Mouse (Mus musculus) embryonic facial prominence, embryonic 15.5 days (tissue): ENCODE data around the gene Sypl2. TPM values are rescaled to one million over a fixed set of nuclear protein-coding genes. Genes with fewer than 3 reads are reported as not detected.
A peak's percentile ranks its signal among the peaks of the same experiment; 100 is the strongest.

ENCODE experiments used
- ATAC-seq: fragments of 200-750 bp; cut with Nextera tagmentation; 2 replicates; pipeline ENCODE4 v1.8.0; 2017; ENCODE audit warnings: low read depth, moderate TSS enrichment; ENCODE audit not compliant: insufficient number of reproducible peaks, low FRiP score, low TSS enrichment
- H3K27ac ChIP-seq: fragments of 300-500 bp; sonication (generic); replicated peaks from 2 replicates; pipeline ENCODE4 v1.5.1; 2015; ENCODE audit warnings: mild to moderate bottlenecking, inconsistent platforms
- H3K27me3 ChIP-seq: fragments of 300-500 bp; sonication (generic); 2 replicates; pipeline ENCODE4 v1.6.1; 2015; ENCODE audit warnings: inconsistent platforms
- H3K36me3 ChIP-seq: fragments of 300-500 bp; sonication (generic); 2 replicates; pipeline ENCODE4 v1.6.1; 2015; ENCODE audit warnings: mild to moderate bottlenecking, inconsistent platforms
- H3K4me1 ChIP-seq: fragments of 300-500 bp; sonication (generic); 2 replicates; pipeline ENCODE4 v1.6.1; 2015; ENCODE audit warnings: inconsistent platforms
- H3K4me2 ChIP-seq: fragments of 300-500 bp; sonication (generic); replicated peaks from 2 replicates; pipeline ENCODE4 v1.6.1; 2015; ENCODE audit warnings: mild to moderate bottlenecking, inconsistent platforms
- H3K4me3 ChIP-seq: fragments of 300-500 bp; sonication (generic); replicated peaks from 2 replicates; pipeline ENCODE4 v1.5.1; 2015; ENCODE audit warnings: mild to moderate bottlenecking, inconsistent platforms
- H3K9ac ChIP-seq: fragments of 300-500 bp; sonication (generic); 2 replicates; pipeline ENCODE4 v1.6.1; 2015; ENCODE audit warnings: inconsistent platforms
- H3K9me3 ChIP-seq: fragments of 300-500 bp; sonication (generic); replicated peaks from 2 replicates; pipeline ENCODE4 v1.6.1; 2016; ENCODE audit warnings: inconsistent platforms
- WGBS: fragments of 180-500 bp; shearing (Covaris S2); methylation state at CpG from one replicate; pipeline ENCODE4 v1.1.7; 2015; 5-methylcytosine and 5-hydroxymethylcytosine counted together
- polyA plus RNA-seq: library from polyadenylated mRNA; unstranded; fragments of >200 nt; fragmentation: Nextera tagmentation; extraction: Ambion mirVana; gene quantifications from 2 replicates; pipeline ENCODE4 v1.2.1, GENCODE M21; 2015

Gene Sypl2
- polyA plus RNA-seq, 1 experiment from 2014 or later = 2.7 TPM

DNA sequence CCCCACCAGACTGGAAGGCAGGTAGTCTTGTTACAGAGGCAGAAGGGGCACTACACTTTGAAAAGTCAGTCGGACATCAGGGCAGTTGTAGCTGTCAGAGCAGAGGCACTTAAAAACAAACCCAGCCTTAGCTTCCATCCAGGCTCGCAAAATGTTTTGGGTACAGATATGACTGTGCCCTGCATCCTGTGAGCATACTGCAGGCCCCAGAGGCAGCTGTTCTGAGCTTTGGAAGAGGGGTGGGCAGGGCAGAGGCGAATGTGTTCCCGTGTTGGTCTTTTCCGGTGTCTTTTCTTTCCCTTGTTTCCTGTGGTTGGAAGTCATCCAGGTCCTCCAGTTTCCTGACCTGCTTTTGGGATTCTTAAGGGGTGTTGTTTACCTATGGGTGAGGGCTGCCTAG lies 36.6 kb downstream of the Sypl2 start:
- Histone ChIP-seq H3K27me3 (peaks cover 6% of the 10 kb centered on the region; the same call in 1 of the 2 replicates), H3K4me3 (no peak overlapping the region), H3K27ac (no peak overlapping the region), H3K9me3 (no peaks in the 10 kb centered on the region), H3K4me2 (no peak overlapping the region), H3K4me1 (peaks cover 25% of the 10 kb centered on the region), H3K36me3 (0 out of 2 replicates have a peak, but pooled peaks cover 3% of the 10 kb centered on the region), H3K9ac (no peak overlapping the region)
- WGBS = 46% methylated on average over 5 of the region's 5 CpGs
- no peak for ATAC-seq

DNA sequence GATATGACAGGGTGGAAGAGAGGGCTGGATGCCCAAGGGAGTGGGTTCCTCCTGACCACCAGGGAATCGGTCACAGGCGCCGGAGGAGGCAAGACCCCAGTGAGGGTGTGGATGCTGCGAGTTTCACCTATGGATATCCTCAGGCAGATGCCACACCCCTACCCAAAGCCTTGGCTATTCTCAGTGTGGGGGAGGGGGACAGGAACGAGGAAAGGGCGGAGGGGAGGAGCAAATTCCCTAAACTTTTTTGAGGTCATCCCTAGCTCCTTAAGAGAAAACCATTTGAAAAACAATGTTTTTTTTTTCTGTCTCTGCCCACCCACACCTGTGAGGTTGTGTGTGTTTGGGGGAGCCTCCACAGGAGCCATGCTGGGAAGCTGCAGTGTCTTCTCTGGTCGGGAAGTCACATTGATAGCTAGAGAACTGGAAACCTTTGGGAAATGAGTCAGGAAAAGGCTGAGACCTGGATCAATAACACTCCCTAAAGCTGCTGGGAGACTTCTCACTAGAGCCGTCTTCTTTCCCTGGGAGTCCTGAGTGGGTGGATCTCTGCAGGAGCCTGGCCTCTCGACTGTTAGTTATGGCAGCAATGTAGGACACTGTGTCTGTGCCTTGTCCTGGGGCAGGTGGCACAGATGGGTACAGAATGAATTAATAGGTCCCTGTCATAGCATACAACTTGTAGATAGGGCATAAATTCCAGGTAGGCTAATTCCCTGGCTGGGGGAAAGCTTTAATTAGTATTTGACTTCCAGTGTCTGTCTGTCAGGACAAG lies 37.5 kb downstream of the Sypl2 start:
- no peak overlapping the region for H3K9ac ChIP-seq
- 71% methylated on average over 8 of the region's 9 CpGs for WGBS

DNA sequence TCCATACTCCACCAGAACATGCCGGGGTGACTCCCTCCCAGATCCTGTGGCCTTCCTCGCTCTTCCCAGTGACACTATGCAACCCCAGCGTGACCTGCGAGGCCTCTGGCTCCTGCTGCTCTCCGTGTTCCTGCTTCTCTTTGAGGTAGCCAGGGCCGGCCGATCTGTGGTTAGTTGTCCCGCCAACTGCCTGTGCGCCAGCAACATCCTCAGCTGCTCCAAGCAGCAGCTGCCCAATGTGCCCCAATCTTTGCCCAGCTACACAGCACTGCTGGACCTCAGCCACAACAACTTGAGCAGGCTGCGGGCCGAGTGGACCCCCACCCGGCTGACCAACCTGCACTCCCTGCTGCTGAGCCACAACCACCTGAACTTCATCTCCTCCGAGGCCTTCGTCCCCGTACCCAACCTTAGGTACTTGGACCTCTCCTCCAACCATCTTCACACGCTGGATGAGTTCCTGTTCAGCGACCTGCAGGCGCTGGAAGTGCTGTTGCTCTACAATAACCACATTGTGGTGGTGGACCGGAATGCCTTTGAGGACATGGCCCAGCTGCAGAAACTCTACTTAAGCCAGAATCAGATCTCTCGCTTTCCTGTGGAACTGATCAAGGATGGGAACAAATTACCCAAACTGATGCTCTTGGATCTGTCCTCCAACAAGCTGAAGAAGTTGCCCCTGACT lies 39.2 kb downstream of the Sypl2 start:
- WGBS = 64% methylated on average over 20 of the region's 20 CpGs
- Histone ChIP-seq H3K9ac (no peak overlapping the region), H3K27me3 (peaks cover 6% of the 10 kb centered on the region; the same call in 1 of the 2 replicates), H3K4me1 (peaks cover 25% of the 10 kb centered on the region), H3K9me3 (no peaks in the 10 kb centered on the region), H3K36me3 (0 out of 2 replicates have a peak, but pooled peaks cover 3% of the 10 kb centered on the region), H3K4me2 (peak overlapping the region; percentile 90), H3K27ac (no peak overlapping the region), H3K4me3 (peak overlapping the region; percentile 73)
- ATAC-seq = no peak

More for the DNA sequence above, 37.5 kb downstream of the Sypl2 start:
- H3K27me3 ChIP-seq = peaks cover 6% of the 10 kb centered on the region; the same call in 1 of the 2 replicates
- H3K9me3 ChIP-seq = no peaks in the 10 kb centered on the region
- 0 out of 2 replicates have a peak, but pooled peaks cover 3% of the 10 kb centered on the region for H3K36me3 ChIP-seq
- H3K4me2 ChIP-seq = no peak overlapping the region
- H3K4me3 ChIP-seq = no peak overlapping the region
- no peak overlapping the region for H3K27ac ChIP-seq
- no peak for ATAC-seq
- H3K4me1 ChIP-seq = peaks cover 25% of the 10 kb centered on the region

DNA sequence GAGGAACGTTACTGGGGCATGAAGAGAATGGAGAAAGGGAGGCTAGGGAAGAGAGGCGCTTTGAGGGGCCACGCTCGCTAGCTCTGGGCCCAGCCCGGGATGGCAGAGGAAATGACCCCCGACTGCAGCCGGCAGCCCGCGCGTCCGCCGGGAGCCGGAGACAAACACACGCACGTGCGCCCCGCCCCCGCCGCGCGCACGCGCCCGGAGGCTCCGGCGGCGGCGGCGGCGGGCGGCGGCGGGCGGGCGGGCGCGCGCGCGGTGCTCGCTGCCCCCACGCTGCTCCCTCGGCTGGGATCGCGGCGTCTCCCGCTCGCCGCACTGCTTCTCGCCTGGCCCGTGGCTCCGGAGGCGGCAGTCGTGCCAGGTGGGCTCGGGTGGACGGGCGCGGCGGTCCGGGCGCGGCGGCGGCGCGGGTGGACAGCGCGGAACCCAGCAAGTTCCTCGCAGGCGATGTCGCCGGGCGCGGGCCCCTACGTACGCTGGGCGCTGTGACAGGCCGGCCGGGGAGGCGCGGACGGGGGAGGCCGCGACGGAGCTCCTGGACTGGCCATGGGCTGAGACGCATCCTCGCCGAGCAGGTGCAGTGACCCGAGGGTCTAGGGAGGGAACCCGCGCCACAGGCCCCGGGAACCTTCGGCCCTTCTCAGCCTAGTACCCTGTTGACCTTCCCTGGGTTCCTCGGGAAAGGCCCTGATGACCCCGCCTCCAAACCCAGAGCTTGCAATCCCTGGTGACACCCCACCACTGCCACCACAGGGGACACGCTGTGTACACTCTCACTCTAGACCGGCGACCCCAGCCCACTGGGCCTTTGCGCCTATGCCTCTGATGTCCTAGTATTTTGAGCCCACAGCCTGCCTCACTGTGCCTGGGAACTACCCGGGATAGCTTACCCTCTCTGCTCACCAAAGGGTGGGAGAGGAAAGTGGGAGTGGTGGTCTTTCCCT lies 40.1 kb downstream of the Sypl2 start, which contains the start of gene Amigo1:
TSS of gene Amigo1 (plus strand) at position 238 of the 950 bp plus-strand sequence.
- peaks cover 25% of the 10 kb centered on the region for H3K4me1 ChIP-seq
- H3K27ac ChIP-seq = no peak within 1 kb of the TSS
- 1% methylated on average over 84 of the region's 100 CpGs for WGBS
- H3K4me3 ChIP-seq = peak within 1 kb of the TSS; percentile 73
- peak within 1 kb of the TSS; percentile 70 for H3K9ac ChIP-seq
- H3K9me3 ChIP-seq = no peaks in the 10 kb centered on the region
- H3K27me3 ChIP-seq = peaks cover 6% of the 10 kb centered on the region; the same call in 1 of the 2 replicates
- ATAC-seq = 0 out of 2 replicates have a peak, but pooled peaks have one; percentile 36
- H3K36me3 ChIP-seq = 0 out of 2 replicates have a peak, but pooled peaks cover 3% of the 10 kb centered on the region
- H3K4me2 ChIP-seq = peak within 1 kb of the TSS; percentile 90

DNA sequence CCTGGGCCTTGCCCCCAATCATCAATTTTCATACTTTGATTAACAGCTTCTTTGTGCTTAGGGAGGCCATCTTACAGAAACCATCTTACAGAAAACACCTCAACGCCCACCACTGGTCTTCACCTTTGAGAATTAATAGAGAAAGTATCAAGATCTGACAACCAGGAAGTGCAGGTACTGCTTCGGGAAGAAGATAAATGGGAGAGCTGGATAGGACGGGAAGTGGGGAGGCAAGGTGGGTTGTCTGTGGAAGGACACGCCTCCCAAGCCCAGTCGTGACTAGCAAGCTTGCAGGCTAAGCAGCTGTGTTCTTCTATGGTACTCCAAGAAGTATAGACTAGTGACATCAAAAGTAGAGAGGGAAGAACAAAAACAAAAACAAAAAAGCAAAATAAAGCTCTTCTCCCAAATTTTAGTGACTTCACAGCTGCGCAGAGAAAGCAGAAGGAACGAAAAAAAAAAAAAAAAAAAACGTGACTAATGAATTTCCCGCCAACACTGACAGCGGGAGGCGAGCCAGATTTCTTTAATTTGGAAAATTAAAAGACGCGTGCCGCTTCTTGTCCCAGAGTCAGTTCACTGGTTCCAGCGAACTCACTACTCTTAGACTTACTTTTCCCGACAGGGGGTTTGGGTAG lies 40.9 kb downstream of the Sypl2 start:
- peak overlapping the region; percentile 90 for H3K4me2 ChIP-seq
- peak overlapping the region; percentile 73 for H3K4me3 ChIP-seq
- peaks cover 6% of the 10 kb centered on the region; the same call in 1 of the 2 replicates for H3K27me3 ChIP-seq
- H3K27ac ChIP-seq = no peak overlapping the region
- 3% methylated on average over 16 of the region's 16 CpGs for WGBS
- peaks cover 25% of the 10 kb centered on the region for H3K4me1 ChIP-seq
- no peak for ATAC-seq
- H3K9ac ChIP-seq = peak overlapping the region; percentile 70; the same call in 1 of the 2 replicates
- 0 out of 2 replicates have a peak, but pooled peaks cover 3% of the 10 kb centered on the region for H3K36me3 ChIP-seq
- H3K9me3 ChIP-seq = no peaks in the 10 kb centered on the region

DNA sequence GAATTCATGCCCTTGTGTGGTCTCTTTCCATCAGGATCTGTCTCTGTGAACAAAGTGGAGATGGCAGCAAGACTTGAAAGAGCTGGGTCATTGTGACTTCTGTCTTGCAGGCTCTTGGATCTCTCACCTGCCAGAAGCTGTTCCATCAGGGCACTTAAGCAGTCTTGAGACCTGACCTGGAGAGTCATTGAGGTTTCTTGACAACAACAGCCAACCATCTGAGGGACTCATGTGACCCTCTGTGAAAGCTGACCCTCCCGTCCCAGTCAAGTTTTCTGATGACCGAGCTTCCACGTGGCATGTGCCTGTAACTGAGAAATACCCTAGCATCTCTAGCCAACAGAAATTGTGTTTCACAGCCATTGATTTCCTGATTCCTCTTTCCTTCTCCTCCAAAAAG lies 41.7 kb downstream of the Sypl2 start:
- Histone ChIP-seq H3K27me3 (peaks cover 6% of the 10 kb centered on the region; the same call in 1 of the 2 replicates), H3K4me3 (no peak overlapping the region), H3K9ac (no peak overlapping the region), H3K4me1 (peaks cover 19% of the 10 kb centered on the region), H3K9me3 (no peaks in the 10 kb centered on the region), H3K36me3 (0 out of 2 replicates have a peak, but pooled peaks cover 3% of the 10 kb centered on the region), H3K4me2 (no peak overlapping the region), H3K27ac (no peak overlapping the region)
- ATAC-seq = no peak
- 83% methylated on average over 3 of the region's 3 CpGs for WGBS

DNA sequence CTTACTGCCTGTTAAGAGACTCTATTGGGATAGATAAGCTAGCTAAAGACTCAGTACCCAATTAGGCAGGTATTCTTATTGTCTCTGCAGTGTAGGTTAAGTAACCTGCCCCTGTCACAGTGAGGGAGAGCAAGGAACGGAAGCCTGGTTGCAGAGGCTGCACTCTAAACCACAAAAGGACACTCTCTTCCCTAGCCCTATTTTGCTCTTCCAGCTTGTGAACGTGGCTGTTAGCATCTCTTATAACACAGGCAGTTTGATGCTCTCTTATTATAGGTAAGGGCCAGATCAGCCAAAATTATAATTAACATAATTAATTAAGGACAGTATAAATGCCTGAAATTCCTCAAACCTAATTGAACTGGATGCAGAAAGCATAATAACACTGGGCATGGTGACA lies 45.9 kb downstream of the Sypl2 start:
- 32% methylated on average over 2 of the region's 2 CpGs for WGBS
- no peaks in the 10 kb centered on the region for H3K9me3 ChIP-seq
- H3K27ac ChIP-seq = no peak overlapping the region
- H3K9ac ChIP-seq = no peak overlapping the region
- H3K4me1 ChIP-seq = peaks cover 2% of the 10 kb centered on the region
- no peaks in the 10 kb centered on the region for H3K27me3 ChIP-seq
- H3K4me2 ChIP-seq = no peak overlapping the region
- ATAC-seq = no peak
- H3K4me3 ChIP-seq = no peak overlapping the region
- no peaks in the 10 kb centered on the region for H3K36me3 ChIP-seq

DNA sequence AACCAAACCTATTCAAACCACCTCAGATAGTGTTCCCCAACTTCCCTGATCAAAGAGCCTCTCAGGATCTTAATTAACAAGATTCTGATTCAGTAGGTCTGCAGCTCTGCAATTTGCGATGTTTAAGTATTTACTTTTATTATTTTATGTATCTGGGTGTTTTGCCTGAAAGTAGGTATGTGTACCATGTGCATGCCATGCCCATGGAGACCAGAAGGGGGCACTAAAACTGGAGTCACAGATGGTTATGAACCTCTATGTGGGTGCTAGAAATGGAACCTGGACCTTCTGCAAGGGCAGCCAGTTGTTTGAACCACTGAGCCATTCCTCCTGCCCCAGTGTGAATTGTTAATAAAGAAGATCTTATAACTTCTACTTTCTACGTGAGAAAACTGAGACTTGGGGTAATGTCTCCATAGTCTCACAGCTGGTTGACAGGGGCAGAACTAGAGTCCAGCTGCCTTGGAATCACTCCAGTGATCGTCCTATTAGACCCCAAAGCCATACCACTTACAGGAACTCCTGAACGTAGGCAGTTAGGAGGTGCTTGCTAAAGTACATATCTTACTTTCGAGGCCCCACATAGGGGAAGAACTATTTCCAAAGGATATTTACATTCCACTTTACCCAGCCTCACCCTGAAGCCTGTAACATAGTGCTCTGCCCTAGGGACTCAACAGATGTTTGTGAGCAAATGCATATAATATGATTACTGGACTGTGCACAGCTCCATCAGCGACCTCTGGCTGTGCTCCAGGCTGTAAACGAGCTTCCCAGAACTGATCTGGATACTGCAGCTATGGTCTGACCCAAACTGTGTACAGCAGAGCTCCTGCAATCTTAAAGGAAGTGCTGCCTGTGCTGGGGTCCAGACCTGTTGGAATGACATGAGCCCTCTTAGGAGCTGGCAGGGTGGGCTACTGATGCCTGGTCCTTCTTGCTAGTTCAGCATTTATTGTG lies 47.4 kb downstream of the Sypl2 start:
- Histone ChIP-seq H3K4me2 (no peak overlapping the region), H3K4me3 (no peak overlapping the region), H3K36me3 (no peaks in the 10 kb centered on the region), H3K4me1 (peaks cover 12% of the 10 kb centered on the region), H3K9me3 (no peaks in the 10 kb centered on the region), H3K27me3 (no peaks in the 10 kb centered on the region), H3K9ac (no peak overlapping the region), H3K27ac (no peak overlapping the region)
- ATAC-seq = 0 out of 2 replicates have a peak, but pooled peaks have one; percentile 59
- 54% methylated on average over 7 of the region's 7 CpGs for WGBS

DNA sequence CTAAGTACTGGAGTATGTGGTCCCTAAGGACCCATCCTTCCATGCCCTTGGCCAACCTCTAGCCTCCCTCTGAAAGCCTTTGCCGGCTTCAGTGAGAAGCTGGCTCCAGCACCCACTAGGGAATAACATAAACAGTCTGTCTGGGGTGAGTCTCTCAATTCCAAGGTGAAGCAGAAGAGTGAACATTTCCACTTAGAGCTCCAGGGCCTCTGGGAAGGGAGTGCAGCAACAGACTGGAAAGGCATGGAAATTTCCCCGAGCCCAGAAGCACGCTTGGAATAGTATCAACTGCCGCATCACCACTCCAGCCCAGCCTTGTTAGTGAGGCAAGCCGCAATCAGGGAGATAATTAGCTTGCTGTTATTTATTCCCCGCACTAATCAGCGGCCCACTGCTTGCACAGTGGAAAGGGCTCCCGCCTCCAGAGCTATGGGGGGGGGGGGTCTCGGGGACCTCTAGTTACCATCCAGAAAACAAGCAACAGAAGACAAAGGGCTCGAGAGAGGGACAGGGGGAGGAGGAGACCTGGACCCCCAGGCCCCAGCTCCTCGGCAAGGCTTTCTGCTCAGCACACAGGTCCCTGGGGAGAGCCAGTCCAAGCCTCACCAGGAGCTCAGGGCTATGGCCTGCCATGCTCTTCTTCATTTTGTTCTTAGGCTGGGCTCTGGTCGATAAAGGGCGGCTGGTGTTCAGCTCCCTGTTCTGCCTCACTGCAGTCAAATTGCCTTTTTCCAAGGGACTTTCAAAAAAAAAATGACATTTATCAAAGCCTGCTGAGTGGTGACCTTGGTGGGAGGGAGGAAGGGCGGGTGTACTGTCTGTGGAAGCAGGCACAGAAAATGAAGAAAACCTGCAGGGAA lies 51.5 kb downstream of the Sypl2 start:
- ATAC-seq = peak; percentile 79
- H3K9me3 ChIP-seq = no peaks in the 10 kb centered on the region
- 20% methylated on average over 14 of the region's 14 CpGs for WGBS
- no peaks in the 10 kb centered on the region for H3K36me3 ChIP-seq
- no peaks in the 10 kb centered on the region for H3K27me3 ChIP-seq
- 0 out of 2 replicates have a peak overlapping the region, but pooled peaks have one; percentile 4 for H3K4me2 ChIP-seq
- peak overlapping the region; percentile 36; the same call in 1 of the 2 replicates for H3K27ac ChIP-seq
- no peak overlapping the region for H3K9ac ChIP-seq
- H3K4me3 ChIP-seq = no peak overlapping the region
- H3K4me1 ChIP-seq = peaks cover 13% of the 10 kb centered on the region
